Mouse (Mus musculus): Measurements from ENCODE around the gene Kbtbd3. TPM values are rescaled to one million over a fixed set of nuclear protein-coding genes. Genes with fewer than 3 reads are reported as not detected.

The Kbtbd3 gene
- polyA plus RNA-seq, 1 experiment from 2014 or later: 10.4 TPM

DNA sequence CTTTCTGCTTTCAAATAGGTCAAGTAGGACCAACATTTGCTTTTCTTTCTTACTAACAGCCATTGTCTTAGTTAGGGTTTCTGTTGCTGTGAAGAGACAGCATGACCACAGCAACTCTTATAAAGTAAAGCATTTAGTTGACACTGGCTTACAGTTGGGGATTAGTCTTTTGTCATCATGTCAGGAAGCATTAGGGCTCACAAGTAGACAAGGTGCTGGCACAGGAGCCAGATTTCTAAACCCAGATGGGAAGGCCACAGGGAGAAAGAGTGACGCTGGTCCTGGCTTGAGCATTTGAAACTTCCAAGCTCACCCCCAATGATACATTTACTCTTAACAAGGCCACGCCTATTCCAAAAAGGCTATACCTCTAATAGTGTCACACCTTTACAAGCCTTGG is 6.1 kb downstream of the Kbtbd3 start:
- Histone ChIP-seq H3K4me3 (replicated peaks) (no peak overlapping the region), H3K4me1 (replicated peaks) (peaks cover 4% of the 10 kb centered on the region), H3K9ac (replicated peaks) (no peak overlapping the region), H3K36me3 (0 out of 2 replicates have a peak, but pooled peaks cover 7% of the 10 kb centered on the region), H3K27me3 (no peaks in the 10 kb centered on the region), H3K4me2 (replicated peaks) (no peak overlapping the region), H3K27ac (no peak overlapping the region), H3K9me3 (no peaks in the 10 kb centered on the region)
- no peak for ATAC-seq
- WGBS: 71% methylated on average over 2 of the region's 2 CpGs

DNA sequence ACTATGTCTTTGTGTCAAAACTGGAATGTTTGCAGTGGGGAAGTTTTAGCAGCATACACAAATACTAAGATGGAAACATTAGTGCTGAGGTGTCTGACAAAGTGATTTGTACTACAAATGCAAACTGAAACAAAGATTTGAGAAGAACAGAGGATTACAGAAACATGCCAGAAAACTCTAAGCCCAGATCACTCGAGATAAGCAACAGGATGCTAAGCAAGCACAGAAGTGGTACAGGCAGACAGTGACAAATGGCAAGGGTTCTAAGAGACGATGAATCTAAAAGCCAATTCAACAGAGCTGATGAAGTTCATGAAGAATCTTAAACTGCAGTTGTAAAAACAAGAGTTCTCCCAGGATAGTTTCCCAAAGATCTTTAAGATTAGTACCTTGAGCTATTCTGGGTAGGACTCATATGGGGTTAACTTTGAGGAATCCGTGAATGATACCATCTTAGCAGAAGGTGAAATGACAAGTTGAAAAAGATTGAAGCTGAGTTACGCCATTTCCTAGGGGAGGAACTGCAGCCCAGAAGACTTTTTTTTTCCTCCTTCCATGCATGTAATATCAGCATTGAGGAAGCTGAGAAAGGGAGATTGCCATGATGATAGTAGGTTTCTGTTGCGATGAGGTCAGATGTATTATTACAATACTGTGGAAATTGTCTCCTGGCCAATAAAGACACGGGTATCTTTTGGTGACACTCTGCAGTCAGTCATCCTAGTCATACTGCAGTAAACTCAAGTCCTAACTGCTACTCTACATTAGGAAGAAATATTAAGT is 9.5 kb downstream of the Kbtbd3 start:
- no peaks in the 10 kb centered on the region for H3K4me1 ChIP-seq (replicated peaks)
- no peak overlapping the region for H3K4me2 ChIP-seq (replicated peaks)
- H3K27ac ChIP-seq: no peak overlapping the region
- H3K9me3 ChIP-seq: no peaks in the 10 kb centered on the region
- no peaks in the 10 kb centered on the region for H3K27me3 ChIP-seq
- ATAC-seq: no peak
- WGBS: 89% methylated on average over 6 of the region's 6 CpGs
- no peak overlapping the region for H3K4me3 ChIP-seq (replicated peaks)
- H3K9ac ChIP-seq (replicated peaks): no peak overlapping the region
- H3K36me3 ChIP-seq: 0 out of 2 replicates have a peak, but pooled peaks cover 13% of the 10 kb centered on the region

DNA sequence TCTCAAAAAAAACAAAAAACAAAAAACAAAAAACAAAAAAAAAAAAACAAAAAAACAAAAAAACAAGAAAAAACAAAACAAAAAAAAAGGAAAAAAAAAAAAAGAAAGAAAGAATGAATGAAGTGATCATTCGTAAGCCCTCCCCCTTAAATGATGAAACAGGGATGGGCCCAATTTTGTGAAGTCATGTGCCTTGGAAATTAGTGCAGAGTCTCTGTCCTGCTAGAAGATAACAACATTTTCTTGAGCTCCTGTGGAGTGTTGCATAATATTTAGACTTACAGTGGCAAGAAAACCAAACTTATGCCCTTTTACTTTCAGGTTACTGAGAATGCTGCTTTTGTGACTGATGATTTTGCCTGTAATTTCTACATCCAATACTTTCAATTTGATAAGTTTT is 43.5 kb downstream of the Kbtbd3 start:
- Histone ChIP-seq H3K9ac (replicated peaks) (no peak overlapping the region), H3K4me3 (replicated peaks) (no peak overlapping the region), H3K27me3 (no peaks in the 10 kb centered on the region), H3K27ac (no peak overlapping the region), H3K9me3 (no peaks in the 10 kb centered on the region), H3K4me1 (replicated peaks) (no peaks in the 10 kb centered on the region), H3K4me2 (replicated peaks) (no peak overlapping the region), H3K36me3 (no peaks in the 10 kb centered on the region)
- no peak for ATAC-seq
- WGBS: 93% methylated on average over 1 of the region's 1 CpGs

DNA sequence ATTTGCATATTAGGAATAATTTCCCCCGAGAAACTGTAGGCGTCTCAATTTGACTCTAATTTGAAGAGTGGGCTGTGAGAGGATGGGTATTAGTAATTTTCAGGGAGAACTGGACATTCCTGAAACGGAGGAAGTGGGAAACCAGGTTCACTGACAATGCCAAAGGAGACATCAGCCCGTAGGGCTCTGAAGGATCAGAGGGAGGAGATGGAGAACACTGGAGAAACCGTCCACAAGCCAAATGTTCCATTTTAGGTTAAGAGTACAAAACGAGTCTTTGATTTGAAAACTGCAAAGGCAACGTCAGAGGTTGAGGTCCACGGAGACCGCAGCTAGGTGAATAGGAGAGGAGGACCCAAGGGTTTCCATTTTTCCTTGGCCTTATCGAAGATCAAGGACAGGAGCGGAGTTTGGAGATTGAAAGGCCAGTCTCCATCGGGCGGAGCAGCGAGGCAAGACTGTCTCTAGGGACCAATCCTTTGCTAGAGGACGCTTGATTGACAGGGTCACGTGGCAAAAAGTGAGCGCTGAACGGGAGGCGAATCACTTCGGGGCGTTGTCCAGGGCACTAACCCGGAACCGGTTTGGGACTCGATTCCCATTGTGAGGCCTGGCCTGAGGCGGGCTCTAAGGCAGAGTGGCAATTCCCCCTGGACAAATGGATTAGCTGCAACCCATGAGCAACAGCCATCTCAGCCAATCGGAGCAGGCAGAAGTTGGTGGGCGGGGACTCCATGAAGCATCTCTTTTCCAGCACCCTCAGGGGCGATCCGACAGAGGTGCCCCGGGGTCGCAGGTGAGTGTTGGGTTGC is 66.4 kb downstream of the Kbtbd3 start, which contains the start of gene Msantd4:
Gene Msantd4 (plus strand): TSS at position 735 of the 812 bp plus-strand sequence.
- Histone ChIP-seq H3K4me3 (replicated peaks) (peak within 1 kb of the TSS; percentile 73), H3K27me3 (no peaks in the 10 kb centered on the region), H3K36me3 (0 out of 2 replicates have a peak, but pooled peaks cover 2% of the 10 kb centered on the region), H3K9me3 (no peaks in the 10 kb centered on the region), H3K4me1 (replicated peaks) (peaks cover 21% of the 10 kb centered on the region), H3K27ac (peak within 1 kb of the TSS; percentile 92), H3K4me2 (replicated peaks) (peak within 1 kb of the TSS; percentile 58), H3K9ac (replicated peaks) (peak within 1 kb of the TSS; percentile 69)
- whole genome bisulfite sequencing: under 1% methylated on average over 31 of the region's 31 CpGs
- peak; percentile 100 for ATAC-seq

DNA sequence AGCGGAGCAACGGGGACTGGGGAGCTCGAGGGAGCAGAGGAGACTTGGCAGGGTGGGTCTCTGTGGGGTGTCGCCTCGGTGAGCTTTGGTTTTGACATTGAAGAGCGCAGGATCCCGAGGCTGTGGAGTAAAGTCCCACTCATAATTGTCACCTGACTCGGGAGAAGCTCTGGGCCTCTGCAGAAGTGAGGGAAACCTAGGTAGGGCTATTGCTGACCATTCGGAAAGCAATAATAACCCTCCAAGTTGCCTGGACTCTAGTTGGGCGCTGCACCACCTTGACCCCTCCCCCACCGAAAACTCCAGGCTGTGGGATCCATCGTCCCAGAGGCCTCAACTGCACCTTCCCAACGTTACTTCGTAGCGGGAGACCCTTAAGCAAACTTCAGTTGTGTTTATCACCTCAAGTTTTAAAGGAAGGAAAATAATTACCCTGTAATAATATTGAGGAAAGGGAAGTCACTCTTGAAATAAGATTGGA is 67.0 kb downstream of the Kbtbd3 start:
- no peak for ATAC-seq
- Histone ChIP-seq H3K4me3 (replicated peaks) (peak overlapping the region; percentile 73), H3K27me3 (no peaks in the 10 kb centered on the region), H3K4me1 (replicated peaks) (peaks cover 21% of the 10 kb centered on the region), H3K27ac (peak overlapping the region; percentile 92), H3K36me3 (0 out of 2 replicates have a peak, but pooled peaks cover 2% of the 10 kb centered on the region), H3K9me3 (no peaks in the 10 kb centered on the region), H3K9ac (replicated peaks) (peak overlapping the region; percentile 68), H3K4me2 (replicated peaks) (peak overlapping the region; percentile 58)
- under 1% methylated on average over 15 of the region's 15 CpGs for WGBS

Small RNA genes within 50 kb of the gene (microRNA-seq; reads per million reads assigned to microRNA genes)
- gene Gm22195 (not detected), gene Gm23992 (not detected)

Other genes starting within 250 kb of the Kbtbd3 start
- gene Aasdhppt, start 362 bp upstream of the Kbtbd3 start, polyA plus RNA-seq (2015; fragmentation: Nextera tagmentation; extraction: Ambion mirVana): 30.2 and 34.8 TPM in 2 replicates
- 65.3 and 76.4 TPM in 2 replicates for gene Msantd4, start 66.7 kb downstream of the Kbtbd3 start, polyA plus RNA-seq (2015; fragmentation: Nextera tagmentation; extraction: Ambion mirVana)